Mouse (Mus musculus) macrophage (primary cell): ENCODE data around the gene Tmem108. TPM values are rescaled to one million over a fixed set of nuclear protein-coding genes. Genes with fewer than 3 reads are reported as not detected.

ENCODE experiments used
- H3K27ac ChIP-seq: fragments of 350-480 bp; formaldehyde crosslinking; 2 replicates; pipeline ENCODE4 v1.9.0; 2021
- H3K36me3 ChIP-seq: fragments of 350-480 bp; formaldehyde crosslinking; 2 replicates; pipeline ENCODE4 v1.9.0; 2021; ENCODE audit errors: inconsistent target
- H3K4me3 ChIP-seq: fragments of 350-480 bp; formaldehyde crosslinking; 2 replicates; pipeline ENCODE4 v1.9.0; 2021; ENCODE audit errors: inconsistent target
- H3K79me2 ChIP-seq: fragments of 350-480 bp; formaldehyde crosslinking; 2 replicates; pipeline ENCODE4 v1.9.0; 2021; ENCODE audit errors: inconsistent target
- WGBS: methylation state at CpG from one replicate; pipeline ENCODE4 v1.1.7; 2026; ENCODE audit warnings: inconsistent platforms; ENCODE audit not compliant: missing documents; 5-methylcytosine and 5-hydroxymethylcytosine counted together
- polyA plus RNA-seq: library from polyadenylated mRNA; stranded (reverse); fragments of 250-400 nt; gene quantifications from 3 replicates; pipeline ENCODE4 v1.2.4, GENCODE M21; 2018; ENCODE audit warnings: inconsistent platforms
- total RNA-seq, 78 experiments: library from RNA; depleted of rRNA; stranded (reverse); fragments of 250-400 nt; gene quantifications; 1 replicate in 9 of 78; 2 replicates in 24 of 78; 3 replicates in 43 of 78; 4 replicates in 2 of 78; pipeline ENCODE4 v1.2.4; 2018; ENCODE audit warnings: inconsistent platforms in 56 of 78

Gene Tmem108
- total RNA-seq (2018; cell fraction: chromatin; rRNA removed): under 1 TPM in 1 of 26 experiments, not detected in 25; 0.73 TPM
- not detected for total RNA-seq (2018; cell fraction: cytosol; rRNA removed)
- total RNA-seq (2018; cell fraction: nucleus; rRNA removed): not detected
- not detected in 3 replicates for polyA plus RNA-seq

- Histone ChIP-seq H3K27ac (no peak within 1 kb of the TSS), H3K4me3 (no peak within 1 kb of the TSS), H3K79me2 (no peaks in the 10 kb centered on the region), H3K36me3 (no peaks in the 10 kb centered on the region)
- WGBS: 4% methylated on average over 50 of the region's 51 CpGs
Observed at GRCm38 (mm10) chr9:103761647-103762084, at the start of gene Tmem108. Gene Tmem108, minus strand, starts transcription at chr9:103761837.

GRCm38 (mm10) chr9:103789029-103789428, 27.4 kb upstream of the Tmem108 start:
- H3K4me3 ChIP-seq: no peak overlapping the region
- no peak overlapping the region for H3K27ac ChIP-seq
- no peaks in the 10 kb centered on the region for H3K79me2 ChIP-seq
- 76% methylated on average over 1 of the region's 1 CpGs for WGBS
- H3K36me3 ChIP-seq: no peaks in the 10 kb centered on the region

DNA sequence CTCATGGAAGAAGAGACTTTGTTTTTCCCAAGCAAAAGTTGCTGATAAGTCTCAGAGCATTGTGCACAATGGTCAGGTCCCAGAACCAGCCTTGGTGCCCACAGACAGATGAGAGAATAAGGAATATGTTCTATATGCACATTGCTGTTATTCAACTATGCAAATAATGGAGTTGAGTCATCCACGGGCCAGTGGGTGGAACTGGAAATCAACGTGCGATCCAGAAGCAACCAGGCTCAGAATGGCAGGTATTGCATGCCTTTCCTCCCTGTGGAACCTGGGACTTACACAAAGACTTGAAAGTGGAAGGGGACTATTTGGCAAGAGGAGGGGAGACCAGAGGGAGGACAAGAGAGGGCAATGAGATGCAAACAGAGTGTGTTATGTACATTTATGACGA, 22.5 kb upstream of the Tmem108 start:
- H3K27ac ChIP-seq: no peak overlapping the region
- H3K4me3 ChIP-seq: no peak overlapping the region
- H3K36me3 ChIP-seq: no peaks in the 10 kb centered on the region
- WGBS: 84% methylated on average over 4 of the region's 4 CpGs
- no peaks in the 10 kb centered on the region for H3K79me2 ChIP-seq

GRCm38 (mm10) chr9:103783276-103783675, 21.6 kb upstream of the Tmem108 start:
- no peak overlapping the region for H3K4me3 ChIP-seq
- 91% methylated on average over 16 of the region's 16 CpGs for WGBS
- H3K27ac ChIP-seq: no peak overlapping the region
- no peaks in the 10 kb centered on the region for H3K79me2 ChIP-seq
- H3K36me3 ChIP-seq: no peaks in the 10 kb centered on the region

DNA sequence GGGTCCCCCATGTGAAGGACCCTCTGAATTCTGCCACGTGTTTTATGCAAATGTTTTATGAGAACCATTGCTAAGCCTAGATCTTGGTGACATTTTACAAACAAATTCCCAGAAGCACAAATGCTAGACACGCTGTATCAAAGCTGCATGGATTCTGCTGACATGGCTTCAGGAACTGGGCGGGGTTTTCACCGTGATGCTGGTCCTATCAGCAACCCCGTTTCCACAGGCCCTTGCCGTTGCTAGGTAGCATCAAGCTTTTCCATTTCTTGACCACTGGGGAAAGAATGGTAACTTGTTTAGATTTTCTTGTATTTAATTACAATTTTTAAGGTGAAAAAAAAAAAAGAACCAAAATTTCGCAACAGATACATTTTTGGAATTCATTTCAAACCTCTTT, 20.7 kb upstream of the Tmem108 start:
- 77% methylated on average over 7 of the region's 7 CpGs for WGBS
- Histone ChIP-seq H3K27ac (no peak overlapping the region), H3K79me2 (no peaks in the 10 kb centered on the region), H3K4me3 (no peak overlapping the region), H3K36me3 (no peaks in the 10 kb centered on the region)

- H3K79me2 ChIP-seq: no peaks in the 10 kb centered on the region
- no peak overlapping the region for H3K4me3 ChIP-seq
Observed at GRCm38 (mm10) chr9:103781407-103781806, 19.8 kb upstream of the Tmem108 start.

GRCm38 (mm10) chr9:103780598-103780997, 19.0 kb upstream of the Tmem108 start:
- H3K4me3 ChIP-seq: no peak overlapping the region
- 84% methylated on average over 4 of the region's 4 CpGs for WGBS
- H3K79me2 ChIP-seq: no peaks in the 10 kb centered on the region
- no peaks in the 10 kb centered on the region for H3K36me3 ChIP-seq
- no peak overlapping the region for H3K27ac ChIP-seq

More at GRCm38 (mm10) chr9:103781407-103781806, 19.8 kb upstream of the Tmem108 start:
- WGBS: 86% methylated on average over 7 of the region's 7 CpGs
- H3K36me3 ChIP-seq: no peaks in the 10 kb centered on the region
- no peak overlapping the region for H3K27ac ChIP-seq

DNA sequence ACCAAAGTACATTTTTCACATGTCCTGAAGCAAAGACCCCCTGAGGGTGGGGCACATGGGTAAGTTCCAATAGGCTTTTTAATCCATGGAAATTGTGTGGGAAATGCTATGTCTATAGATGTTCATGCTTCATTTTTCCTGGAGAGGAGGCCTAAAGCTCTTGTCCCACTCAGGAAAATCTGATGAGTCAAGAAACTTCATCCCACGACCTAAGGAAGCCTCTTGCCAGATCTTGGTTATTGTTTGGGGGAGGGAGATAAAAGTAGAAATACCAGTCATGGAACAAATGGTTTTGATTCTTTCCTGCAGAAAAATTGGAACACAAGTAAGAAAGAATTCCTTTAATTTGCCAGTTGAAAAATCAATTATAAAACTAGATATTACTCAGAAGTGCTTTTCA, 16.5 kb upstream of the Tmem108 start:
- 71% methylated on average over 1 of the region's 1 CpGs for WGBS
- H3K36me3 ChIP-seq: no peaks in the 10 kb centered on the region
- no peak overlapping the region for H3K27ac ChIP-seq

DNA sequence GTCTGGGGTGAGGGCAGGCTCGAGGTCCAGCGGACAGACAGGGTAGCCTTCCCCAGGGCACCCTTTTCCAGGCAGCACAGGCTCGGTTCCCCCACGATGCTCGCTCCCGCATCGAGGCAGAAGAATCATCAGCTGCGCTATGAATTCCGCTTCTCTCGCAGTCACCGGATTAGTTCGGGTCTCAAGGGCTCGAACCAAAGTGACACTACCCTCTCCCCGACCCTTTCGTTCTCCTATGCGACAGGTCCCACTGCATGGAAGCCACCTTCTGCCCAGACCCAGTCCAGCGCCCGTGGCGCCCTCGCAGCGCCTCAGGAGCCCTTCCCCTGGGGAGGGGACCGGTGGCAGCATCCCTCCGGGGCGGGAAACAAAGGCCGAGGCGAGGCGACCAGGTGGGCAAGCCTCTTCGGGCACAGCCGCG, 476 bp downstream of the Tmem108 start:
- no peaks in the 10 kb centered on the region for H3K79me2 ChIP-seq
- no peaks in the 10 kb centered on the region for H3K36me3 ChIP-seq
- WGBS: 3% methylated on average over 30 of the region's 30 CpGs
- no peak overlapping the region for H3K4me3 ChIP-seq
- H3K27ac ChIP-seq: no peak overlapping the region

More for the DNA sequence above, 16.5 kb upstream of the Tmem108 start:
- no peak overlapping the region for H3K4me3 ChIP-seq
- no peaks in the 10 kb centered on the region for H3K79me2 ChIP-seq

DNA sequence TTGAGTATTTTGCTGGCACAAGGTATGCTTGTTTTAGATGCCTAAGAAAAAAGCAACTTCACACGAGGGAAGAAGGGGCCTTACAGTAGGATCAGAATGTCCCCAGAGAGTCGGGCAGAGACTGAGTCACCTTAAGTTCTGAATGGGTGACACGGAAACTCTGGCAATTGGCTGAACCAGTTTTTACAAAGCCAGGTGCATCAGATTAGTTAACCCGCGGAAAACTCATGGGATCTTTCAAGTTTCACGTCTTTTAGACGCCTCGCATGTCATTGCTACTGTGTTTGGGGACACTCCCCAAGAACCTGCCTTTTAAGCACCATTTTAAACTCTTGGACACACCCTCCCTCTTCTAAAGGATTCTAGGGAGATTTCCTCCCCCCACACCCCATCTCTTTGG, 1.3 kb downstream of the Tmem108 start:
- WGBS: 41% methylated on average over 8 of the region's 8 CpGs
- no peak overlapping the region for H3K27ac ChIP-seq
- H3K79me2 ChIP-seq: no peaks in the 10 kb centered on the region

DNA sequence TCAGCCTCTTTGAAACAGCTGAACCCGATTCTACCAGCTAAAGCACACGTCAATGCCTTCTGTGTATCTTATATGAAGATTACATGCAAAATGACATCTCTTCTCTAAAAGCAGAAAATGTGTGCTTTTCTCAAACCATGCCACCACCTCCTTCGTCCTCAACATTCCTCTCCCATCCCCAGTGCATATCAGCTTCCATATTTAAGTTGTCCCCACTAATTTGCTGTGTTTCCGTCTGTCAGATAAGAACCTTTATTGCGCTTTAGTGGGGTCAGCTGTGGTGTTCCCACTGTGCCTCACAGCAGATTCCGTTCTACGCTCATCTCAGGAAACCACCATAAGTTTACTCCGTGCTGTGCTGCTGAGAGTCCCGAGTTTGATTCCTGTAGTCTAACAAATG, 1.8 kb downstream of the Tmem108 start:
- Histone ChIP-seq H3K27ac (no peak overlapping the region), H3K36me3 (no peaks in the 10 kb centered on the region), H3K4me3 (no peak overlapping the region), H3K79me2 (no peaks in the 10 kb centered on the region)
- WGBS: 60% methylated on average over 9 of the region's 9 CpGs

More for the DNA sequence above, 1.3 kb downstream of the Tmem108 start:
- H3K4me3 ChIP-seq: no peak overlapping the region
- no peaks in the 10 kb centered on the region for H3K36me3 ChIP-seq

- Histone ChIP-seq H3K4me3 (no peak overlapping the region), H3K79me2 (no peaks in the 10 kb centered on the region), H3K36me3 (no peaks in the 10 kb centered on the region), H3K27ac (no peak overlapping the region)
- WGBS: 29% methylated on average over 20 of the region's 20 CpGs
Observed at GRCm38 (mm10) chr9:103758930-103759695, 2.5 kb downstream of the Tmem108 start.

DNA sequence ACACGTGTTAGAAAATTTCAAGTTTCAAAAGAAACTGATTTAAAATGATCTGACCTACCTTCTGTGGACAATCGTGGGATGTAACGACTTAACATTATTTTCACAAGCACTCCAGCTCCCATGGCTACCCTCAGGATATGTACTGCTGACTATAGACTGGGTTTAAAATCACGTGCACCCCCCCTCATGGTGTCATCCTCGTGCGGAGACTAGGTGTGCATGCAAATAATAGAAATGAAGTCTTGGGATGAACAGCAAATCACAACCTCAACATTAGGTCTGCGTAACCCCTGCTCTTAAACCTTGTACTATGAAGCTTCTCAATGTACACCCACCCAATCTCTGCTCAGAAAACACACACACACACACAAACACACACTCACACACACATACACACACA, 3.4 kb downstream of the Tmem108 start:
- H3K27ac ChIP-seq: no peak overlapping the region
- H3K4me3 ChIP-seq: no peak overlapping the region
- 80% methylated on average over 7 of the region's 7 CpGs for WGBS
- H3K79me2 ChIP-seq: no peaks in the 10 kb centered on the region
- H3K36me3 ChIP-seq: no peaks in the 10 kb centered on the region

GRCm38 (mm10) chr9:103752618-103753017, 9.0 kb downstream of the Tmem108 start:
- no peaks in the 10 kb centered on the region for H3K79me2 ChIP-seq
- 88% methylated on average over 10 of the region's 10 CpGs for WGBS
- H3K36me3 ChIP-seq: no peaks in the 10 kb centered on the region
- no peak overlapping the region for H3K4me3 ChIP-seq
- H3K27ac ChIP-seq: no peak overlapping the region

DNA sequence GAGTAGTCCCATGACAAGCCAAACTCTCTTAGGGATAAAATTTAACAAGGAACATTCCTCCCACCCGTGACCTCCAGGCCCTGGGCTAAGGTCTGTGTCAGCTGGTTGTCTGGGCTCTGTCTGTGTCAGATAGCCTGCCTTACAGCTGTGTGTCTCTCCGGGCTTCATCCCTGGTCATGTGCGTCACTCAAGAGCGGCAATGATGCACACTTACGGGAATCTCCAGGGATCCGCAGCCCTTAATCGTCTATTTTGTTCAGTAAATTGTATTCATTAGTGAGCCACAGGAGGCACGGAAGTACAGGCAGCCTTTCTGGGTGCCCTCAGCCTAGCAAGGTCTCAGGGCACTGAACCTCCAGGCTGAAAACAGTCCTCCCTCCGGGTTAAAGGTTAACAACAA, 10.1 kb downstream of the Tmem108 start:
- Histone ChIP-seq H3K4me3 (no peak overlapping the region), H3K79me2 (no peaks in the 10 kb centered on the region), H3K27ac (no peak overlapping the region), H3K36me3 (no peaks in the 10 kb centered on the region)
- WGBS: 88% methylated on average over 9 of the region's 9 CpGs
